Mouse (Mus musculus): ENCODE results near the gene Casp7.

DNA sequence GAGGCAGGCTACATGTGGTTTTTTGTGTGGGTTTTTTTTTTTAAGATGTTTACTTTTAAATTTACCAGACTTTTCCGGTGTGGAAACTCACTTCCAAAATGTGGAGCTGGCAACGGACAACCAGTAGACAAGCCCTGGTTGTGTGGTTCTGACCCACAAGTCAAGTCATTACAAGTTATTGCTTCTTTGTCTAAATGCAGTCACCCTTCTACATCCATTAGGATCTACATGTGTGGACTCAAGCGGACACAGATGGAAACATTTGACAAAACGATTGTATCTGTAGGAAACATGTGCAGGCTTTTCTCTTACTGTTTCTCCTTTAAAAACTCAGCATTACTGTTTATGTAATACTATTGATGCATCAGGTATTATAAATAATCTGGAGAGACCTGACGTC is 23.7 kb upstream of the Casp7 start:
- TF ChIP-seq CTCF (IDR thresholded peaks at IDR 0.05; ENCODE audit: borderline replicate concordance, insufficient read depth, low read length) (no peak), POLR2A (IDR thresholded peaks at IDR 0.05; ENCODE audit: low read depth, low read length) (no peak)

Measured in embryonic fibroblast, embryonic 13.5 days (primary cell).